Mouse (Mus musculus): ENCODE measurements around the gene Rwdd2a. TPM values are rescaled to one million over a fixed set of nuclear protein-coding genes. Genes with fewer than 3 reads are reported as not detected.

Gene Rwdd2a
- polyA plus RNA-seq, 1 experiment from 2014 or later: 0.74 TPM

- Histone ChIP-seq H3K4me2 (no peak overlapping the region), H3K36me3 (replicated peaks) (peaks cover 21% of the 10 kb centered on the region; the same call in 1 of the 2 replicates), H3K27ac (replicated peaks) (no peak overlapping the region), H3K4me3 (replicated peaks) (no peak overlapping the region), H3K9me3 (replicated peaks) (no peaks in the 10 kb centered on the region), H3K9ac (no peak overlapping the region), H3K4me1 (replicated peaks) (peaks cover 33% of the 10 kb centered on the region), H3K27me3 (no peaks in the 10 kb centered on the region)
- ATAC-seq (ENCODE audit: insufficient read depth): no peak
- WGBS (ENCODE audit: insufficient replicate concordance): 61% methylated on average over 3 of the region's 3 CpGs
Observed at GRCm38 (mm10) chr9:86569314-86569910, 2.4 kb upstream of the Rwdd2a start.

- ATAC-seq (ENCODE audit: insufficient read depth): no peak
- no peaks in the 10 kb centered on the region for H3K27me3 ChIP-seq
- H3K36me3 ChIP-seq (replicated peaks): peaks cover 12% of the 10 kb centered on the region; the same call in 1 of the 2 replicates
- no peaks in the 10 kb centered on the region for H3K9me3 ChIP-seq (replicated peaks)
- no peak overlapping the region for H3K9ac ChIP-seq
- H3K4me3 ChIP-seq (replicated peaks): peak overlapping the region; percentile 78
- H3K4me2 ChIP-seq: peak overlapping the region; percentile 99
- 70% methylated on average over 10 of the region's 10 CpGs for WGBS (ENCODE audit: insufficient replicate concordance)
- H3K4me1 ChIP-seq (replicated peaks): peaks cover 33% of the 10 kb centered on the region
- 0 out of 2 replicates have a peak overlapping the region, but pooled peaks have one; percentile 7 for H3K27ac ChIP-seq (replicated peaks)
Observed at GRCm38 (mm10) chr9:86570261-86570890, 1.4 kb upstream of the Rwdd2a start.

GRCm38 (mm10) chr9:86570946-86571345 lies 845 bp upstream of the Rwdd2a start:
- no peak for ATAC-seq (ENCODE audit: insufficient read depth)

DNA sequence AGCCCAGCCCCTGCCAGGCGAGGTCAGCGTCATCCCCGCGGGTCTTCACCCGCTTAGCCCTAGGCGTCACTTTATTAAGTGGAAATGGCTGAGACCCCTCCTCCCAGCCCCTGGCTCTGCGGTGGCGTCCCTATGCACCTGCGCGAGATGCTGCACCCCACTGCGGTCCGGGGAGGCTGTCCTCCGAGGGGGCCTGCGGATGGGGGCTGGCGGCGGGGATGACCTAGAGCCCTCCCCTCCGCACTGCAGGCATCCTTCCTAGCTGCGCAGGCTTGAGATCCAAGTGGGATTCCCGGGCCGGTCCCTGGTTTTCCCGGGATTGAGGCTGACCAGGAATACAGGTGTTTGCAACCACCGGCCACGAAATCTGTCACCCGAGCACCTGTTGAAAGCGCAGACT lies 405 bp downstream of the Rwdd2a start:
- Histone ChIP-seq H3K4me3 (replicated peaks) (peak overlapping the region; percentile 78), H3K9me3 (replicated peaks) (no peaks in the 10 kb centered on the region), H3K4me1 (replicated peaks) (peaks cover 33% of the 10 kb centered on the region), H3K27me3 (no peaks in the 10 kb centered on the region), H3K4me2 (peak overlapping the region; percentile 99), H3K9ac (peak overlapping the region; percentile 55), H3K36me3 (replicated peaks) (no peaks in the 10 kb centered on the region), H3K27ac (replicated peaks) (no peak overlapping the region)
- WGBS (ENCODE audit: insufficient replicate concordance): 1% methylated on average over 25 of the region's 25 CpGs
- peak; percentile 30 for ATAC-seq (ENCODE audit: insufficient read depth)

More at GRCm38 (mm10) chr9:86570946-86571345, 845 bp upstream of the Rwdd2a start:
- H3K4me1 ChIP-seq (replicated peaks): peaks cover 33% of the 10 kb centered on the region
- peak overlapping the region; percentile 99 for H3K4me2 ChIP-seq
- no peak overlapping the region for H3K9ac ChIP-seq
- no peaks in the 10 kb centered on the region for H3K9me3 ChIP-seq (replicated peaks)
- peak overlapping the region; percentile 78 for H3K4me3 ChIP-seq (replicated peaks)
- 17% methylated on average over 8 of the region's 8 CpGs for WGBS (ENCODE audit: insufficient replicate concordance)
- no peaks in the 10 kb centered on the region for H3K27me3 ChIP-seq
- H3K36me3 ChIP-seq (replicated peaks): peaks cover 8% of the 10 kb centered on the region; the same call in 1 of the 2 replicates
- H3K27ac ChIP-seq (replicated peaks): 0 out of 2 replicates have a peak overlapping the region, but pooled peaks have one; percentile 74

DNA sequence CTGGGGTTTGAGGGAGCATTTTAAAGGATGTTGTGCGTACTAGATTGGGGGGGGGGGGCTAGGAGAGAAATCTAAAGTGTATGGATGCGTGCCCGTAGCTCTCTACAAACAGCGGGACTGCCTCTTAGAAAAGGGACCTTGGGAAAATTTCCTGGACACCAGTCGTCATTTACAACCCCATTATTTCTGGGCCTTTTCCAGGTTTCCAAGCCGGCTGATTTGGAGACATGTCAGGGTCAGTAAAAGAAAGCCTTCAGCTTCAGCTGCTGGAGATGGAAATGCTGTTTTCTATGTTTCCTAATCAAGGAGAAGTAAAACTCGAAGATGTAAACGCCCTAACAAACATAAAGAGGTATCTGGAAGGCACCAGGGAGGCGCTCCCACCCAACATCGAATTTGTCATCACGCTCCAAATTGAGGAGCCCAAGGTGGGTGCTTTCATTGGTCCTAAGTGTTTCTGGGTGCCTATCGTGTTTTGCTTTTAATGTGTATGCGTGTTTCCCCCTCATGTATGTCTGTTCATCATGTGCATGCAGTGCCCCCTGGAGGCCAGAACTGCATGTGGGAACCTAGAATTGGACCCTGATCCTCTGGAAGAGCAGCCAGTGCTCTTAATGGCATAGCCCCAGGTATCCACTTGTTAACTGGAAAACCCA lies 973 bp downstream of the Rwdd2a start:
- H3K36me3 ChIP-seq (replicated peaks): no peaks in the 10 kb centered on the region
- ATAC-seq (ENCODE audit: insufficient read depth): no peak
- H3K27ac ChIP-seq (replicated peaks): no peak overlapping the region
- H3K4me1 ChIP-seq (replicated peaks): peaks cover 33% of the 10 kb centered on the region
- H3K9me3 ChIP-seq (replicated peaks): no peaks in the 10 kb centered on the region
- H3K4me3 ChIP-seq (replicated peaks): peak overlapping the region; percentile 78
- 5% methylated on average over 13 of the region's 13 CpGs for WGBS (ENCODE audit: insufficient replicate concordance)
- H3K9ac ChIP-seq: peak overlapping the region; percentile 55; the same call in 1 of the 2 replicates
- H3K4me2 ChIP-seq: peak overlapping the region; percentile 99
- no peaks in the 10 kb centered on the region for H3K27me3 ChIP-seq

DNA sequence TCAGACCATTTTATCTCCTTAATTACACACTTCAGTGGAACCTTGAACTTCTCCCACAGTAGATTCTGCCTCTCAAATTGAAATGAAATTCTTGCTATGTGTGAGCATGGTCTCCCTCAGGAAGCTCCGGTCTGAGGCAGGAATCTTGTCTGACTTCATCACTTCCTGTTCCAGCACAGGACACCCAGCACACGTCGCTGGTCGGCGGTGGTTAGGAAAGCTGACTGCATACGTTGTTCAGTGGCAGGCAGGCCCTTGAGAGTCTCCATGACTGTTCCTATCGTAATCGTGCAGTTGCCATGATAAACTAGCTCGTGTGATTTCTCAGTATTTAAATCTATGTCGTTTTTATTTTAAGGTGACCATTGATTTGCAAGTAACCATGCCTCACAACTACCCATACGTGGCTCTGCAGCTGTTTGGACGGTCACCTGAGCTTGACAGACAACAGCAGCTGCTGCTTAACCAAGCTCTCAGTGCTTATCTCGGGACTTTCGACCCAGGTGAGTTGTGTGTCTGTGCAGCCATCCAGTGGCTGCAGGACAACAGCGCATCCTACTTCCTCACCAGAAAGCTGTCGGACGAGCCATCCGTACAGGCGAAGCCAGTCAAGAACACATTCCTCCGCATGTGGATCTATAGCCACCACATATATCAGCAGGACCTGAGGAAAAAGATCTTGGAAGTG lies 2.0 kb downstream of the Rwdd2a start:
- no peak for ATAC-seq (ENCODE audit: insufficient read depth)

DNA sequence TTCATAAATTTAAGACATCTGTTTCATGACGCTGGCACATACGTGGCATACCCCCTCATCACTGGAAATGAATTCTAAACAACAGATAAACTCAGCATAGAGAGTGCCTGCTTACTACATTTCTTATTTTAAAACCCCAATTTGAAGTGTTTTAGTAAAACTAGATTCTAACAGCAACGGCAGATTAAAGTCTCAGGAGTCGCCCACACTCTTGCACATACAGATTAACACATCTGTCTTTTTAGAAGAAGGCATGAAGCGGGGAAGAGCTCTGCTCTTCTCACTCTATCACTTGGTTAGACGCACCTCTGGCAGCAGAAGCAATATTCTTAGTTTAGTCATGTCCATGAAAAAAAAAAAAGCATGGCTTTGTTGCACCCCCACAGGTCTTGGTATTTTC lies 3.4 kb downstream of the Rwdd2a start:
- Histone ChIP-seq H3K9ac (no peak overlapping the region), H3K27ac (replicated peaks) (no peak overlapping the region), H3K4me2 (no peak overlapping the region), H3K27me3 (no peaks in the 10 kb centered on the region), H3K9me3 (replicated peaks) (no peaks in the 10 kb centered on the region), H3K4me1 (replicated peaks) (peaks cover 26% of the 10 kb centered on the region), H3K4me3 (replicated peaks) (no peak overlapping the region), H3K36me3 (replicated peaks) (no peaks in the 10 kb centered on the region)
- 74% methylated on average over 6 of the region's 6 CpGs for WGBS (ENCODE audit: insufficient replicate concordance)
- no peak for ATAC-seq (ENCODE audit: insufficient read depth)

More for the DNA sequence above, 2.0 kb downstream of the Rwdd2a start:
- H3K27ac ChIP-seq (replicated peaks): no peak overlapping the region
- 0 out of 2 replicates have a peak overlapping the region, but pooled peaks have one; percentile 99 for H3K4me2 ChIP-seq
- H3K9me3 ChIP-seq (replicated peaks): no peaks in the 10 kb centered on the region
- WGBS (ENCODE audit: insufficient replicate concordance): 41% methylated on average over 20 of the region's 20 CpGs
- no peak overlapping the region for H3K4me3 ChIP-seq (replicated peaks)
- H3K27me3 ChIP-seq: no peaks in the 10 kb centered on the region
- no peaks in the 10 kb centered on the region for H3K36me3 ChIP-seq (replicated peaks)
- H3K4me1 ChIP-seq (replicated peaks): peaks cover 33% of the 10 kb centered on the region
- H3K9ac ChIP-seq: no peak overlapping the region

DNA sequence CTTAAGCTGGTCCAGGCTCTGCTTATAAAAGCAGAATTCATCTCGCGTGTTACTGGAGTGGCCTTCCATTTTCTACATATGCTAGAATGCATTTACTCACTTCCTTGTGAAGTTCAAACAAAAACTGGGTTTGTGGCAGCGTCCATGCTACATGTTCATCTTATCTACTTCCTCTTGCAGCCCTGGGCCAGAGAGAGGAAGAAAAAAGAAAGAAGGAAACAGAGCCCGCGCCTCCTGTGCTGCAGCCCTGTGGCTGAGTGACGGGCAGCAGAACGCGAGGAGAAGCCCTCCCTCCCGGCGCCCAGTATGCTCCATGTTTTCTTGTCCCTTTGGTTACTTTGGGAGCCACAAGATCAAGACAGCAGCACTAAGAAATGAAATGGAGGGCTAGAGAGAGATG lies 7.9 kb downstream of the Rwdd2a start:
- no peaks in the 10 kb centered on the region; the same call in 1 of the 2 replicates for H3K4me1 ChIP-seq (replicated peaks)
- H3K4me2 ChIP-seq: no peak overlapping the region
- WGBS (ENCODE audit: insufficient replicate concordance): 17% methylated on average over 10 of the region's 10 CpGs
- no peaks in the 10 kb centered on the region for H3K27me3 ChIP-seq
- no peak for ATAC-seq (ENCODE audit: insufficient read depth)
- H3K4me3 ChIP-seq (replicated peaks): no peak overlapping the region
- H3K9ac ChIP-seq: no peak overlapping the region
- no peak overlapping the region for H3K27ac ChIP-seq (replicated peaks)
- no peaks in the 10 kb centered on the region for H3K36me3 ChIP-seq (replicated peaks)
- no peaks in the 10 kb centered on the region for H3K9me3 ChIP-seq (replicated peaks)

DNA sequence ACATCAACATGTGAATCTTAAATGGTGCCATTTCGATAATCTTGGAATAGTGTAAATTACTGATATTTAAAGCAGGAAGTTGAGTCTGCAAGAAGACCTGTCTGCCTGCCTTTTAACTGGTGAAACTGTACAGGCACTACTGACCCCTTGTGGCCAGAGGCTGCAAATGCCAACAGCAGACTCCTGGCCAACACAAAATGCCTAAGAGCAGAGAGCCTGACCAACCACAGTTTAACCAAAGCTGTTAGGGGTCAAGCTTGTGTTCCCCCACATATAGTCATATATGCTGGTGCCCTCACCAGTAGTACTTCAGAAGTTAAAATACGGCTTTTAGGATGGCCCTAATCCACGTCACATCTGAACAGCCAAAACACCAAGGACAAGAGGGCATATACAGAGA lies 11.9 kb downstream of the Rwdd2a start:
- no peaks in the 10 kb centered on the region; the same call in 1 of the 2 replicates for H3K4me1 ChIP-seq (replicated peaks)
- no peaks in the 10 kb centered on the region for H3K9me3 ChIP-seq (replicated peaks)
- H3K4me2 ChIP-seq: no peak overlapping the region
- no peak overlapping the region for H3K9ac ChIP-seq
- no peaks in the 10 kb centered on the region for H3K36me3 ChIP-seq (replicated peaks)
- WGBS (ENCODE audit: insufficient replicate concordance): 43% methylated on average over 3 of the region's 3 CpGs
- H3K27ac ChIP-seq (replicated peaks): no peak overlapping the region
- ATAC-seq (ENCODE audit: insufficient read depth): no peak
- H3K4me3 ChIP-seq (replicated peaks): no peak overlapping the region
- H3K27me3 ChIP-seq: no peaks in the 10 kb centered on the region

GRCm38 (mm10) chr9:86587019-86587795 lies 15.4 kb downstream of the Rwdd2a start:
- Histone ChIP-seq H3K9me3 (replicated peaks) (no peaks in the 10 kb centered on the region), H3K4me3 (replicated peaks) (no peak overlapping the region), H3K4me2 (no peak overlapping the region), H3K27me3 (no peaks in the 10 kb centered on the region), H3K27ac (replicated peaks) (no peak overlapping the region), H3K36me3 (replicated peaks) (no peaks in the 10 kb centered on the region), H3K4me1 (replicated peaks) (no peaks in the 10 kb centered on the region), H3K9ac (no peak overlapping the region)
- ATAC-seq (ENCODE audit: insufficient read depth): no peak
- 71% methylated on average over 11 of the region's 11 CpGs for WGBS (ENCODE audit: insufficient replicate concordance)

Measured in liver, embryonic 15.5 days (tissue).